Mouse (Mus musculus) gastrocnemius, postnatal 25 days (tissue): Measurements from ENCODE around the gene Ccm2. TPM values are rescaled to one million over a fixed set of nuclear protein-coding genes. Genes with fewer than 3 reads are reported as not detected.

Experiments used
- DNase-seq: peaks from one replicate; pipeline ENCODE4 v3.0.0; 2022
- total RNA-seq, 2 experiments: library from RNA; stranded (reverse); gene quantifications; 1 replicate in 1 of 2; 2 replicates in 1 of 2; pipeline ENCODE4 v1.2.3; 2021

The Ccm2 gene
- total RNA-seq, 2 experiments from 2014 or later, result 20.1 to 20.8 TPM

GRCm38 (mm10) chr11:6580065-6580750 is 33.5 kb downstream of the Ccm2 start:
- DNase-seq, result no peak

- no peak for DNase-seq
Measured at GRCm38 (mm10) chr11:6581560-6581959, 34.9 kb downstream of the Ccm2 start.

GRCm38 (mm10) chr11:6585748-6586147 is 39.1 kb downstream of the Ccm2 start:
- DNase-seq, result no peak

GRCm38 (mm10) chr11:6586660-6587059 is 40.0 kb downstream of the Ccm2 start:
- no peak for DNase-seq

GRCm38 (mm10) chr11:6587249-6587940 is 40.7 kb downstream of the Ccm2 start:
- no peak for DNase-seq

GRCm38 (mm10) chr11:6588295-6588694 is 41.6 kb downstream of the Ccm2 start:
- DNase-seq, result no peak

- DNase-seq, result no peak
Measured at GRCm38 (mm10) chr11:6589838-6590237, 43.2 kb downstream of the Ccm2 start.

GRCm38 (mm10) chr11:6590933-6591675 is 44.4 kb downstream of the Ccm2 start:
- no peak for DNase-seq

- no peak for DNase-seq
Measured at GRCm38 (mm10) chr11:6593406-6593805, 46.7 kb downstream of the Ccm2 start.

GRCm38 (mm10) chr11:6594845-6595244 is 48.2 kb downstream of the Ccm2 start:
- DNase-seq, result no peak

GRCm38 (mm10) chr11:6595339-6595738 is 48.7 kb downstream of the Ccm2 start:
- no peak for DNase-seq

GRCm38 (mm10) chr11:6596205-6596604 is 49.5 kb downstream of the Ccm2 start:
- DNase-seq, result no peak

GRCm38 (mm10) chr11:6596616-6597015 is 49.9 kb downstream of the Ccm2 start:
- DNase-seq, result no peak

- DNase-seq, result no peak
Measured at GRCm38 (mm10) chr11:6597523-6597922, 50.8 kb downstream of the Ccm2 start.

- no peak for DNase-seq
Measured at GRCm38 (mm10) chr11:6598191-6598889, 51.7 kb downstream of the Ccm2 start.

GRCm38 (mm10) chr11:6599011-6599681 is 52.5 kb downstream of the Ccm2 start:
- no peak for DNase-seq

- no peak for DNase-seq
Measured at GRCm38 (mm10) chr11:6599831-6600230, 53.1 kb downstream of the Ccm2 start.

GRCm38 (mm10) chr11:6600284-6600944 is 53.7 kb downstream of the Ccm2 start:
- DNase-seq, result no peak

GRCm38 (mm10) chr11:6601649-6602480 is 55.2 kb downstream of the Ccm2 start:
- no peak for DNase-seq

GRCm38 (mm10) chr11:6602662-6603061 is 56.0 kb downstream of the Ccm2 start:
- no peak for DNase-seq
